Mouse (Mus musculus) adrenal gland, postnatal 10 days (tissue): Measurements from ENCODE around the gene Sox12. TPM values are rescaled to one million over a fixed set of nuclear protein-coding genes. Genes with fewer than 3 reads are reported as not detected.
"Not testable (repeated sequence)": the region's sequence is repeated elsewhere in the genome, so short reads cannot be mapped to it uniquely, and the experiment has no call there.

Experiments used
- DNase-seq: peaks from one replicate; pipeline ENCODE4 v3.0.0; 2021; ENCODE audit warnings: mixed read lengths
- total RNA-seq, 2 experiments: library from RNA; stranded (reverse); gene quantifications; 2 replicates each; pipeline ENCODE4 v1.2.3; 2021

Sox12 gene
- total RNA-seq, 2 experiments from 2014 or later: 15.7 to 22.7 TPM

DNA sequence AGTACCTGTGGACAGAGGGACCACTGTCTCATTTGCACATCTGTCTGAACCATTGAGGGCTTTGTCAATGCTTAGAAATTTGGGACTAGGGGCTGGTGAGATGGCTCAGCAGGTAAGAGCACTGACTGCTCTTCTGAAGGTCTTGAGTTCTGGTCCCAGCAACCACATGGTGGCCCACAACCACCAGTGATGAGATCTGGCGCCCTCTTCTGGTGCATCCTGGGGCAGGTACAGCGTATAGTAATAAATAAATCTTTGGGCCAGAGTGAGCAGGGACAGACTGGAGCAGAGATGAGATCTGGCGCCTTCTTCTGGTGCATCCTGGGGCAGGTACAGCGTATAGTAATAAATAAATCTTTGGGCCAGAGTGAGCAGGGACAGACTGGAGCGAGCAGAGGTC is 38.9 kb downstream of the Sox12 start:
- DNase-seq: not testable (repeated sequence)

DNA sequence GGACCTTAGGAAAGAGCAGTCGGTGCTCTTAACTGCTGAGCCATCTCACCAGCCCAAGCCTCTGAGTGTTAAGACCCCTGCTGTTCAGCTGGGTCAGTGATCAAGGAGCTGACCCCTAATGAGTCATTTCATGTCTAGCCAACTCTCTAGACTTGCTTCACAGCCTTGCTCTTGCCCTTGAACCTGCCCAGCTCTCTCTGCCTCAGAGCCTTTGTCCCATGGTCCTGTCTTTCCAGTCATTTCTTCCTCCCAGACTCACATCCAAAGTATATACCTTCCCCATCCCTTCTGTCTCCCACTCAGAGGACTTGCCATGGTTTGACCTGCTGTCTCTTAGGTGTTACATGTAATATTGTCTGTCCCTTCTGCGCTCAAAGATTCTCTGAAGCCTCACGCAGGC is 40.6 kb downstream of the Sox12 start:
- DNase-seq: no peak

DNA sequence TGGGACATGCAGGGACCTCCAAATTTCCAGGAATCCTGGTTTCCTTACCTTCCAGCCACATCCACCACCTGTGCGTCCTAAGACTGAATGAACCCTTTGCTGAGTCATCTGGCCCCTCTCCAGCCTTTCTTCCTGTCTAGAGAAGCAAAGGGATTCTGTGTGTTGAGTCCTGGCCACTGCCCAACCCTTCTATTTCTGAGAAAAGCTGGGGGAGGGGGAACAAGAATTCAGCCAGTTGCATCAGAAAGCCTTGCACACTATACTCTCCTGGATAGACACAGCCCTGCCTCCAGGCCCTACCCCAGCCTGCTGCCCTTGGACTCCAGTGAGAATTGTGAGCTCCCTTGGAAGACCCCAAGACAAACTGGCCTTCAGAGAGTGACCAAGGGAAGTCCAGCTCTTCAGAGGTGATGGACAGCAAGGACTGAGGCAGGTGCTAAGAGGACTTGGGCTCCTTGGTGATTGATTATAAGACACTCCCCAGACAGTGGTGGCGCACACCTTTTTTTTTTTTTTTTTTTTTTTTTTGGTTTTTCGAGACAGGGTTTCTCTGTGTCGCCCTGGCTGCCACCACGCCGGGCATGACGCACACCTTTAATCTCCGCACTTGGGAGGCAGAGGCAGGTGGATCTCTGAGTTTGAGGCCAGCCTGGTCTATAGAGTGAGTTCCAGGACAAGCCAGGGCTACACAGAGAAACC is 47.9 kb downstream of the Sox12 start:
- peak; percentile 82 for DNase-seq

DNA sequence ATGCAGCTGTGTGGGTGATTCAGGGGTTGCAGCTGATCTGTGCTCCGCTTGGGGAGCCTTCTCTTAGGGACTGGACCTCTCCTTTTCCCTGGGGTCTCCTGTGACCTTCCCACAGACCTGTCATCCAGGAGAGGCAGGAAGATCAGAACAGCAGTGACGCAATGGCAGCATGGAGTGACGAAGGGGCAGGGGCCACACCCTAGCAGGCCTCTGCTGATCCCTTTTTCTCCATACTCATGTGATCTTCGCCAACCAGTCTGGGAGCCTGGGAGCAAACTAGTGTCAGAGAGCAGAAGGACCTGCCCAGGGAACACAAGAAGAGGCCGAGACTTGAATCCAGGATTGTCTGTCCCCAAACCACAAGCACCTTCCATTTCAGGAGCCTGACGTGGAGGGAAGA is 48.7 kb downstream of the Sox12 start:
- no peak for DNase-seq

- DNase-seq: no peak
Observed at GRCm38 (mm10) chr2:152347722-152348121, 50.1 kb downstream of the Sox12 start.

DNA sequence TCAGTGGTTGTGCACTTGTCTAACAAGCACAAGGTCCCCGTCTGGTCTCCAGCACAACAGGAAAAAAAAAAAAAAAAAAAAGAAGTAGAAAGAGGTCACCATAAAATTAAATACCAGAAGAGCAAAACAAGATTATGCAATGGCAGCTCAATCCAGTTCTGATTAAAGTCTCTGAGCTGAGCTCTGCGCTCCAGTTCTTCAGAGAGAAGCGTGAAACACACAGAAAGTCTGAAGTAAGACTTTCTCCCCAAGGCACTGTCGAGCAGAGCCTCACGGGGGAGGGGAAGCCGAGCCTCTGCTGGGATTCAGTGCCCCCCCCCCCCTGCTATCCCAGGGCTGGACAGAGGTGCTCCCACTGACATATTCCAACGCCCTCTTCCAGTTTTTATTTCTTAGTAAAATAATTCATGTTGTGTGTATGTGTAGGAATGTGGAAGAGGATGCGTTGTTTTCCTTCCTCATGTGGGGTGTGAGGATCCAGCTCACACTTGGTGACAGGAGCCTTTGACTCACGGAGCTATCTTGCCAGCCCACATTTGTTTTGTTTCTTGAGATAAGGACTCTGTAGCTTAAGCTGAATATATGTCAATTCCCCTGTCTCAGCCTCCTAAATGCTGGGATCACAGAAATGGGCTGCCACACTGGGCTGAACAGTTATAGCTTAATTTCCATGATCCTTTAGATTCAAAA is 50.9 kb downstream of the Sox12 start:
- DNase-seq: no peak

DNA sequence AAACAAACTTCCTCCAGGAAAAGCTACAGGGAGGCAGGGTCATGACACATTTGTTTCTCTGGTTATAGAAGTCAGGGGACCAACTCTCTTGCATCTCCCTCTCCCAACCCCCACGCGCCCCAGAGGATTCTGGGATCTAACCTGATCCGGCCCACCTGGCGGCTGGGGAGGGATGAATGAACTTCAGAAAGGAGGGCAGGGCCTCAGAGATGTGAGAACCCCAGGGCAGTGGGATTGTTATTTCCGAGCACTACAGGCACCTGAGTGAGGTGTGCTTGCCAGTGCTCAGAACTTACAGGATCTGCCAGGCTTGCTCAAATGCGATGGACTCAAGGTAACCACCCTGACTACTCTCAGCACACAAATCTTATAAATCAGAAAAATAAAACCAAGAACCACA is 52.5 kb downstream of the Sox12 start:
- no peak for DNase-seq

DNA sequence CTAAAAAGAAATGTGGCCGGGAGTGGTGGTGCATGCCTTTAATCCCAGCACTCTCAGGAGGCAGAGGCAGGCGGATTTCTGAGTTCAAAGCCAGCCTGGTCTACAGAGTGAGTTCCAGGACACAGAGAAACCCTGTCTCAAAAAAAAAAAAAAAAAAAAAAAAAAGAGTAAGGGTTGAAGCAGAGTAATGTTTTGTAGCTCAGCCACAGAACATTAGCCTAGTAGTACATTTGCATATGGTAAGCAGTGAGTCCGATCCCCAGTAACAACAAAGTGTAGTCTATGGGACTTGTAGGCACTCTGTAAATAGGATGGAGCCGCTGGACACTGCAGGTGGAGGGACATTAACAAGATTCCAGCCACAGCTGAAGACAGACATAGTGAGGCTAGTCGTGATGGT is 53.0 kb downstream of the Sox12 start:
- no peak for DNase-seq

DNA sequence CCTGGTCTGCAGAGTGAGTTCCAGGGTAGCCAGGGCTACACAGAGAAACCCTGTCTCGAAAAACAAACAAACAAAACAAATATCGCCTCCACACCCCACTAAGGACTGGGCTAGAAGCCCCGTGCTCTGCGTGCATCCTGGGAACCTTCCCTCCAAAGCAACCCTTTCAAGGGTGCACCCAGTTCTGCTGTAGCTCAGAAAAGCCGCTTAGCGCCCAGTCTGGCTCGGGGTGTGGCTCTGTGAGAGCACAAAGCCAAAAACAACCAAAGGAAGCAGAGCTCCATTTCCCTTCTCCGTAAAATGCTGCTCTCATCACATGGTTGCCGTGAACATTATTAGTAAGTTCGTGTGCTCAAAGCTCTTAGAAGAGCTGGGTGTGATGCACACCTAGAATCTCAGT is 53.5 kb downstream of the Sox12 start:
- DNase-seq: no peak

Other genes with a start within 250 kb of the Sox12 start
- 100 to 1,000 TPM in 1 of 2 experiments, 10 to 100 TPM in 1; 96.6 to 109 TPM for gene Csnk2a1, start 171.2 kb downstream of the Sox12 start, total RNA-seq
- 100 to 1,000 TPM; 134 to 144 TPM for gene Tbc1d20, start 104.2 kb downstream of the Sox12 start, total RNA-seq
- gene Rbck1, start 65.4 kb downstream of the Sox12 start, total RNA-seq: 100 to 1,000 TPM in 1 of 2 experiments, 10 to 100 TPM in 1; 92.9 to 124 TPM
- 1 to 10 TPM; 4.6 to 6.8 TPM for gene Trib3, start 54.0 kb downstream of the Sox12 start, total RNA-seq
- gene Nrsn2, start 21.4 kb downstream of the Sox12 start, total RNA-seq: 1 to 10 TPM; 1.8 to 2.8 TPM
- 10 to 100 TPM in 1 of 2 experiments, 1 to 10 TPM in 1; 9.4 to 11.1 TPM for gene Zcchc3, start 17.0 kb upstream of the Sox12 start, total RNA-seq
- under 1 TPM; 0.42 to 0.79 TPM for gene 6820408C15Rik, start 17.5 kb upstream of the Sox12 start, total RNA-seq
- not detected for gene Defb23, start 66.6 kb upstream of the Sox12 start, total RNA-seq
- gene Defb20, start 79.0 kb upstream of the Sox12 start, total RNA-seq: not detected
- not detected for gene Defb22, start 92.1 kb upstream of the Sox12 start, total RNA-seq
- not detected for gene Defb26, start 113.6 kb upstream of the Sox12 start, total RNA-seq
- not detected for gene Defb28, start 120.2 kb upstream of the Sox12 start, total RNA-seq
- gene Defb29, start 142.0 kb upstream of the Sox12 start, total RNA-seq: not detected
- not detected for gene Gm17416, start 171.3 kb upstream of the Sox12 start, total RNA-seq
- not detected for gene Defb21, start 174.7 kb upstream of the Sox12 start, total RNA-seq
- gene Defb19, start 182.2 kb upstream of the Sox12 start, total RNA-seq: 1 to 10 TPM; 1.5 to 2.2 TPM
- gene Defb45, start 201.3 kb upstream of the Sox12 start, total RNA-seq: not detected
- under 1 TPM in 1 of 2 experiments, not detected in 1; 0.73 TPM for gene Defb36, start 206.3 kb upstream of the Sox12 start, total RNA-seq
- gene Defb25, start 225.0 kb upstream of the Sox12 start, total RNA-seq: not detected
- 10 to 100 TPM in 1 of 2 experiments, 1 to 10 TPM in 1; 7.2 to 10.1 TPM for gene Rem1, start 228.9 kb upstream of the Sox12 start, total RNA-seq